Mouse (Mus musculus) C2C12 (cell line): ENCODE results near the gene Pdia3. TPM values are rescaled to one million over a fixed set of nuclear protein-coding genes. Genes with fewer than 3 reads are reported as not detected.

Experiments used
- H3K27me3 ChIP-seq: one replicate; pipeline ENCODE4 v1.6.1; 2011; ENCODE audit not compliant: control insufficient read depth, insufficient read depth, insufficient read length
- H3K36me3 ChIP-seq: one replicate; pipeline ENCODE4 v1.6.1; 2011; ENCODE audit not compliant: control insufficient read depth, insufficient read depth
- H3K4me3 ChIP-seq: one replicate; pipeline ENCODE4 v1.5.1; 2011; ENCODE audit warnings: mild to moderate bottlenecking, control low read depth; ENCODE audit not compliant: poor library complexity, insufficient read depth, severe bottlenecking
- H3K79me2 ChIP-seq: one replicate; pipeline ENCODE4 v1.6.1; 2011; ENCODE audit not compliant: control insufficient read depth, insufficient read depth
- H3K79me3 ChIP-seq: one replicate; pipeline ENCODE4 v1.6.1; 2011; ENCODE audit warnings: low read depth, control low read depth
- H3ac ChIP-seq: one replicate; pipeline ENCODE3; 2011; ENCODE audit warnings: low read depth; ENCODE audit not compliant: control insufficient read depth, insufficient read length
- CEBPB ChIP-seq: IDR thresholded peaks from one replicate; pipeline ENCODE4 v1.6.1; 2011; ENCODE audit warnings: low read depth, mild to moderate bottlenecking, control low read depth, moderate library complexity
- CTCF ChIP-seq: IDR thresholded peaks from one replicate; pipeline ENCODE4 v1.5.1; 2011; ENCODE audit not compliant: control insufficient read depth, insufficient read depth, insufficient read length
- FOSL1 ChIP-seq: IDR thresholded peaks from one replicate; pipeline ENCODE4 v1.8.0; 2011; ENCODE audit warnings: mild to moderate bottlenecking, low read length; ENCODE audit not compliant: poor library complexity, insufficient read depth, severe bottlenecking
- MAX ChIP-seq: IDR thresholded peaks from one replicate; pipeline ENCODE4 v1.6.1; 2011; ENCODE audit warnings: mild to moderate bottlenecking, control low read depth
- MYOD1 ChIP-seq: IDR thresholded peaks from one replicate; pipeline ENCODE4 v1.6.1; 2011; ENCODE audit warnings: low read depth; ENCODE audit not compliant: control insufficient read depth, insufficient read length
- MYOG ChIP-seq: IDR thresholded peaks from one replicate; pipeline ENCODE4 v1.6.1; 2011; ENCODE audit not compliant: control insufficient read depth, insufficient read length; ENCODE audit errors: extremely low read depth
- USF1 ChIP-seq: IDR thresholded peaks from one replicate; pipeline ENCODE4 v1.6.1; 2011; ENCODE audit warnings: low read depth, mild to moderate bottlenecking, control low read depth, moderate library complexity
- polyA plus RNA-seq: library from polyadenylated mRNA; unstranded; fragments of >200 nt; fragmentation: generic; extraction: Trizol; gene quantifications from one replicate; pipeline ENCODE4 v1.2.1, GENCODE M21; 2012; ENCODE audit warnings: missing spikeins

Pdia3 gene
- polyA plus RNA-seq, 1 experiment = 214 TPM

DNA sequence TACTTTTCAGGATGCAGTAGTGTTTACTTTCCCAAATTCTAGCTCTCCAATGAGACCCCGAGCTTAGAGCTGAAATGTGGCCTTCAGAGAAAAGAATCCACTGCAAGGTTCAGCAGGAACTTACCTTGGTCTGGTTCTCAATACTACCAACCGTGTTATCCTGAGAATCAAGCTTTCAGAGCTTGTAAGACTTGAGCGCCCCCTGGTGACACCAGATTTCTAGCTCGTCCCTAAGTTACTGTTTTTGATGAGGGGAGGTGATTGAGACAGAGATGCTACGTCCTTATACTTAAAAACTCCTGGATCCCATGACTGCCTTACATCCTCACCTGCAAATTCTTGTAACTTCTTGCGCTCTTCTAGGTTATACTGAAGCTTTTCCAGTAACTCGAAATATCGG lies 17.0 kb upstream of the Pdia3 start:
- TF ChIP-seq MYOG (no peak), USF1 (no peak), MAX (no peak), CEBPB (no peak), FOSL1 (no peak), CTCF (no peak), MYOD1 (no peak)
- H3K27me3 ChIP-seq = no peaks in the 10 kb centered on the region
- H3K4me3 ChIP-seq = no peak overlapping the region
- H3K79me2 ChIP-seq = no peaks in the 10 kb centered on the region
- no peaks in the 10 kb centered on the region for H3K79me3 ChIP-seq
- H3K36me3 ChIP-seq = no peaks in the 10 kb centered on the region
- H3ac ChIP-seq = no peak overlapping the region

DNA sequence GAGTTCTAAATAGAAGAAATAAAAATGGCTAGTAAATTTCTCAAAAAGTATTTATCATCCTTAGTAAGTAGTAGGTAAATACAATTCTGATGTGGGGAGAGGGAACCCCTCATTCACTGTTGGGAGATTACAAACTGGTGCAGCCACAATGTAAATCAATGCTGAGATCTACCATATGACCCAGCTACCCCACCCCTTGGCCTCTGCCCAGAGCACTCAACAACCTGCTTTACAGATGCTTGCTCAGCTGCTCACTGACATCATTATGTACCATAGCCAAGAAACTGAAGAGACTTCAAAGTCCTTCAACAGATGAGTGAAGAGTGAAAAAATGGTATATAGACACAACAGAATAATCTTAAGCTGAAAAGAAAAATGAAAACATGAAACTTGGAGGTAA lies 10.3 kb upstream of the Pdia3 start:
- Histone ChIP-seq H3K36me3 (no peaks in the 10 kb centered on the region), H3K4me3 (no peak overlapping the region), H3ac (no peak overlapping the region), H3K79me2 (no peaks in the 10 kb centered on the region), H3K27me3 (no peaks in the 10 kb centered on the region), H3K79me3 (no peaks in the 10 kb centered on the region)
- TF ChIP-seq MYOD1 (peak; percentile 21), CTCF (no peak)

DNA sequence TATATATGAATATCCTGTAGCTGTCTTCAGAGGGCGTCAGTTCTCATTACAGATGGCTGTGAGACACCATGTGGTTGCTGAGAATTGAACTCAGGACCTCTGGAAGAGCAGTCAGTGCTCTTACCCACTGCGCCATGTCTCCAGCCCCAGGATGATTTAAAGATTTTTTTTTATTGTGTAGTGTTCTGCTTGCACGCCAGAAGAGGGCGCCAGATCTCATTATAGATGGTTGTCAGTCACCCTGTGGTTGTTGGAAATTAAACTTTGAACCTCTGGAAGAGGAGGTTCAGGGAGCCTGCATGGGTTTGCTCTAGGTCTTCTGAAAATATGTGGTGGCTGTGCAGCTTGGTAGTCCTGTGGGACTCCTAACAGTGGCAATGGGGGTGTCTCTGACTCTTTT lies 5.4 kb upstream of the Pdia3 start:
- no peaks in the 10 kb centered on the region for H3K27me3 ChIP-seq
- no peak for TF ChIP-seq MAX
- TF ChIP-seq USF1 = no peak
- no peak for TF ChIP-seq MYOD1
- peak; percentile 4 for TF ChIP-seq CTCF
- H3K79me2 ChIP-seq = peaks cover 13% of the 10 kb centered on the region
- H3K79me3 ChIP-seq = no peaks in the 10 kb centered on the region
- H3ac ChIP-seq = no peak overlapping the region
- H3K36me3 ChIP-seq = no peaks in the 10 kb centered on the region
- no peak overlapping the region for H3K4me3 ChIP-seq

DNA sequence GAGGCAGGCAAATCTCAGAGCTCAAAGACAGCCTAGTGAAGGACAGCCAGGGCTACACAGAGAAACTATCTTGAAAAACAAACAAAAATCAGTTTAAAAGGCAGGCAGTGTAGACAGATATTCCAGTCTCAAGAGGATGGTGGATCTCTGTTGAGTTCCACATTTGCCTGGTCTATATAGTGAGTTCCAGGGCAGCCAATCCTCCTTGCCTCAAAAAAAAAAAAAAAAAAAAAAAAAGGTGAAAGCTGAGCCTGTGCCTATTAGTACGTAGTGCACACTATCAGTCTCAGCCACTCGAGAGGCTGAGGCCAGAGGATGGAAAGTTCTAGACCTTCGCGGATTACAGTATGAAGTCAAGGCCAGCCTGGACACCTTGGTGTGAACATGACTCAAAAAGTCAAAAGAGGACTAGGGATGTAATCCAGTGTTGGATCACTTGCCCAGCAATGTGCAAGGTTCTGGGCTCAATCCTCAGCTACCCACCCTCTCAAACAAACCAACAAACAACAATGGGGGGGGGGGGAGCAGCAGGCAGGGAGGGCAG lies 660 bp upstream of the Pdia3 start:
- Histone ChIP-seq H3ac (peak overlapping the region; percentile 60), H3K27me3 (no peaks in the 10 kb centered on the region), H3K36me3 (peaks cover 30% of the 10 kb centered on the region), H3K79me2 (peaks cover 55% of the 10 kb centered on the region), H3K4me3 (peak overlapping the region; percentile 95), H3K79me3 (peaks cover 40% of the 10 kb centered on the region)
- TF ChIP-seq MYOG (no peak), MAX (no peak), USF1 (no peak), CTCF (no peak), MYOD1 (no peak), CEBPB (no peak), FOSL1 (no peak)

DNA sequence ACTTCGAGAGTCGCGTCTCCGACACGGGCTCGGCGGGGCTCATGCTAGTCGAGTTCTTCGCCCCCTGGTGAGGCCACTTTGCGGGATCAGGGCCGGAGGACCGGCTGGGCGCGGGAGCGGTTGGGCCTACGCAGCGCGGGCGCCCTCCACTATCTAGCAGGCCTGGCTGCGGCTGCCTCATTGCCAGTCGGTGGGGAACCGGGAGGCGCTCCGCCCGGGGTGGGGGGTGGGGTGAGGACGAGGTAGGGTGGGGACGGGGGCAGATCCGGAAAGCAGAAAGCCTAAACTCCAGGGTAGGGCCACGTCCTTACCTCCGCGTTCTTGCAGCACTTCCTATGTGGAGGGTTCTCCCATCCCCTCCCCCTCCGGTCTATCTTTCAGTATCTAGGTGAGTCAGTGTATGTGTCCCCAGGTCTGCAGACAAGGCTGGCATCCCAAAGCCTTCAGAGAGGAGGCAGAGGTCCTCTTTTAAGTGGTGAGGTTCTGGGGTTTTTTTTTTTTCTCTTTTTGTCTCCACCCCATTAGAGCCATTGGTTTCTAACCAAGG lies 637 bp downstream of the Pdia3 start:
- Histone ChIP-seq H3K36me3 (peaks cover 43% of the 10 kb centered on the region), H3K79me3 (peaks cover 53% of the 10 kb centered on the region)

DNA sequence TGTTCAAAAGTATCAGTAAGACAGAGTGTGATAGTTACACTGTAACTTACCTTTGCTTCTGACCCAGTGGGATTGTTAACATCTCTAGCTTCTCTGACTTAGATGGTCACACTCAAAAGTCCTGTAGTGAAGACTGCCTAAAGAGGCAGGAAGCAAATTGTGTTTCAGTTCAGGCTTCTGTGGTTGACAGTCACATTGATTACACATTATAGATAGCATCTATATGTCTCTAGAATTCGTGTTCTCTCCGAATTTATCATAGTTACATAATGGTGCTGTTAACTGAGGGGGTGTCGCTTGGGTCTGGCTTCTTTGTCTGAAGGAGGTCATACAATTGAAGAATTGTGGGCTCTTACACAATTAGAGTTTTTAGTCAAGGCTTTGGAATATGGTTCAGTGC lies 1.5 kb downstream of the Pdia3 start:
- peak overlapping the region; percentile 18 for H3ac ChIP-seq
- TF ChIP-seq FOSL1 (no peak), USF1 (no peak), CTCF (no peak), MYOD1 (no peak), CEBPB (no peak), MAX (no peak), MYOG (no peak)
- peaks cover 51% of the 10 kb centered on the region for H3K36me3 ChIP-seq
- H3K4me3 ChIP-seq = peak overlapping the region; percentile 95
- peaks cover 59% of the 10 kb centered on the region for H3K79me3 ChIP-seq
- no peaks in the 10 kb centered on the region for H3K27me3 ChIP-seq
- H3K79me2 ChIP-seq = peaks cover 77% of the 10 kb centered on the region

More for the DNA sequence above, 637 bp downstream of the Pdia3 start:
- H3K4me3 ChIP-seq = peak overlapping the region; percentile 95
- H3ac ChIP-seq = peak overlapping the region; percentile 99
- H3K27me3 ChIP-seq = no peaks in the 10 kb centered on the region
- TF ChIP-seq FOSL1 (no peak), CEBPB (no peak), MYOG (no peak), MYOD1 (no peak), MAX (no peak), USF1 (no peak), CTCF (no peak)
- peaks cover 68% of the 10 kb centered on the region for H3K79me2 ChIP-seq
